Mouse (Mus musculus): Measurements from ENCODE around the gene Catsper1.

DNA sequence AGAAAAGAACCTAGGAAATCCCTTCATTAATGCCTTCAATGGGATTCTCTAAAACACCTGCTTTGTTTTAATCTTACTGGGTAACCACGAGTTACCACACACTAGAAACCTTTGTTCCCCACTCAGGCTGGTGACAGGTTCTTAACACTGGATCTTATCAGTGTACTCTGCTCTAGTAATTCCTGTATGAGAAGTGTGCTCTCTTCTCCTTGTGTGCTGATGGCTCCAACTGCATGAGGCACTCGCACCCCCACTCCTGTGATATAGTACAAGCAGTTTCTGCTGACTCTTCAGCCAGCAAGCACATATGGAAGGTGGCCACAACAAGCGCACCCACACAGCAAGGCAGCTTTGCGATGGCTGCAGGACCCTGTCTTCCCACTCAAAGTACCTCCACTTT, 38.6 kb downstream of the Catsper1 start:
- no peak for TF ChIP-seq POLR2A (IDR thresholded peaks at IDR 0.05; ENCODE audit: control insufficient read depth, extremely low read depth, insufficient read depth, low read length, poor library complexity)
- TF ChIP-seq CTCF (IDR thresholded peaks at IDR 0.05; ENCODE audit: borderline replicate concordance, control insufficient read depth, extremely low read depth, insufficient read depth, low read length, poor library complexity), result no peak

All from thymus, adult 2 months (tissue).